Mouse (Mus musculus) ES-E14 (cell line): ENCODE data around the gene Lpar3.

Source experiments
- CHD2 ChIP-seq: IDR thresholded peaks from 2 replicates; pipeline ENCODE4 v1.6.1; 2014; ENCODE audit warnings: mild to moderate bottlenecking, low read depth, low read length, inconsistent platforms
- MAFK ChIP-seq: IDR thresholded peaks from 2 replicates; pipeline ENCODE4 v1.6.1; 2014; ENCODE audit warnings: mild to moderate bottlenecking, low read depth, low read length, inconsistent platforms; ENCODE audit not compliant: insufficient read depth

DNA sequence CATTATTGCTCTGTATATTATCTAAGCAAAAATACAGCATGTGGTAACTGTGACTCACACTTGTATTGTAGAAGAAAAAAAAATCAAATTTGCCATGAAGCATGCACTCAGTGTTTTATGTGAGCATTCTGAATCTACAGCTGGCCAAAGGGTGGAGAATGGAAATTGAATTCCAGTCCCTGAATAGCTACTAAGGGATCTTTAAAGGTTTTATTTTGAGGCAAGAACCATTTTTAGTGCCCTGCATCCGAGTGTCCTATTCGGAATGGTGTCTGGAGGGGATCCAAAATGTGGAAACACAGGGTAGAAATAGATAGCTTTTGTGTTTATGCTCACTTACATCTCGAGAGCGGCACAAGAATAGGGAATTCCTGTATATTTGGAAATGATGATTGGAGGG, 65.4 kb downstream of the Lpar3 start:
- TF ChIP-seq MAFK (no peak), CHD2 (no peak)
